Mouse (Mus musculus) testis, adult 2 months (tissue): ENCODE results near the gene Pml.
"Not testable (repeated sequence)": the region's sequence is repeated elsewhere in the genome, so short reads cannot be mapped to it uniquely, and the experiment has no call there.

Experiments
- CTCF ChIP-seq: fragments of 200-500 bp; IDR thresholded peaks from 2 replicates; pipeline ENCODE4 v1.5.1; 2012; ENCODE audit warnings: low read depth, mild to moderate bottlenecking, inconsistent platforms, low read length, moderate library complexity; ENCODE audit not compliant: control insufficient read depth, insufficient read depth, insufficient replicate concordance
- POLR2A ChIP-seq: fragments of 200-500 bp; IDR thresholded peaks from 2 replicates; pipeline ENCODE4 v1.6.1; 2012; ENCODE audit warnings: low read depth, mild to moderate bottlenecking, inconsistent platforms, low read length, moderate library complexity; ENCODE audit not compliant: control insufficient read depth

DNA sequence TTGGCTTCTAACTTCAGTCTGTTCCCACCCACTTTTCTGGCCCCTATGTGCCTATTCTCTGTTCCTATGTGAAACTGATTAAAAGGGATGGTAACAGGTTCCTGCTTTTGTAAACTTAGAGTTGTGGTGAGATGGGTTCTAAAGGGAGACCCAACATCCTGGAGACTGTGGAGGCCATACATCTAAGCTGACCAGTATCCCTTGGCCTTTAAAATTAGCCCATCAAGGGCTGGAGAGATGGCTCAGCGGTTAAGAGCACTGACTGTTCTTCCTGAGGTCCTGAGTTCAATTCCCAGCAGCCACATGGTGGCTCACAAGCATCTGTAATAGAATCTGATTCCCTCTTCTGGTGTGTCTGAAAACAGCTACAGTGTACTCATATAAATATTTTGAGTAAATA, 1.1 kb upstream of the Pml start:
- TF ChIP-seq CTCF, POLR2A: not testable (repeated sequence)
